In genomic region chr16:56075222-56076111, GRCm38 (mm10) we compare ENCODE assay signal across 8 mouse cellular contexts. TPM values are rescaled to one million over a fixed set of nuclear protein-coding genes. Genes with fewer than 3 reads are reported as not detected.
DNase-seq lines count a peak whose midpoint lies in the region; ATAC-seq lines count a peak whose summit lies in the region.

No protein-coding gene starts in this region.

- H3K4me1 ChIP-seq in heart, embryonic 14.5 days (ENCODE audit: control insufficient read depth in 2 of 2, insufficient read depth in 2 of 2, low read length in 2 of 2) = peaks cover 2 to 9% of the 10 kb centered on the region in 2 experiments; a peak in 3 of 4 replicates
- peaks cover 28% of the 10 kb centered on the region for H3K4me1 ChIP-seq in liver, embryonic 11.5 days (replicated peaks; ENCODE audit: control insufficient read depth, insufficient read depth, low read length)

- peak overlapping the region; percentile 85 to 87 for H3K27ac ChIP-seq in heart, embryonic 14.5 days (replicated peaks in 1 of 2; ENCODE audit: control insufficient read depth in 1 of 2, insufficient read depth in 1 of 2, low read depth in 2 of 2, low read length in 2 of 2)
- peak overlapping the region; percentile 83 for H3K27ac ChIP-seq in liver, embryonic 11.5 days (ENCODE audit: low read depth, low read length)

- DNase-seq in CD8-positive naive resting alpha-beta T cell, adult 2 months (ENCODE audit: low read depth in 2 of 2, low spot score in 2 of 2) = peak; percentile 72 to 78
- DNase-seq in c-Kit-negative CD71-positive TER-119-positive erythroid progenitor cells, embryonic 14.5 days (ENCODE audit: low read depth, low spot score) = peak; percentile 77
- peak; percentile 59 for DNase-seq in fibroblast of lung, adult 2 months (ENCODE audit: low read depth)
- peak; percentile 92 for DNase-seq in kidney, postnatal 10 days
- peak; percentile 90 for DNase-seq in liver, embryonic 11.5 days (ENCODE audit: low spot score)
- peak; percentile 93 for DNase-seq in naive thymus-derived CD4-positive, alpha-beta T cell, adult 2 months (ENCODE audit: low read depth)
- DNase-seq in splenic B cell, adult 2 months (ENCODE audit: low read depth, low spot score) = peak; percentile 90

- H3K9ac ChIP-seq in heart, embryonic 14.5 days (ENCODE audit: low read length) = peak overlapping the region; percentile 83
- H3K9ac ChIP-seq in liver, embryonic 11.5 days (ENCODE audit: low read depth, low read length) = peak overlapping the region; percentile 91

- peak overlapping the region; percentile 65 to 82 for H3K4me3 ChIP-seq in heart, embryonic 14.5 days (ENCODE audit: control insufficient read depth in 1 of 2, insufficient read depth in 1 of 2, low read depth in 1 of 2, low read length in 2 of 2)
- H3K4me3 ChIP-seq in liver, embryonic 11.5 days (ENCODE audit: low read depth, low read length) = peak overlapping the region; percentile 76

- 1% methylated on average over 52 of the region's 66 CpGs for WGBS in heart, embryonic 14.5 days
- WGBS in liver, embryonic 11.5 days = under 1% methylated on average over 55 of the region's 66 CpGs

- H3K27me3 ChIP-seq in heart, embryonic 14.5 days (ENCODE audit: control insufficient read depth, insufficient read depth, low read length) = no peaks in the 10 kb centered on the region
- H3K27me3 ChIP-seq in liver, embryonic 11.5 days (replicated peaks; ENCODE audit: control insufficient read depth, insufficient read depth, low read length) = no peaks in the 10 kb centered on the region
- H3K27me3 ChIP-seq in splenic B cell, adult 2 months (ENCODE audit: control insufficient read depth, insufficient read depth, low read length, poor library complexity, severe bottlenecking) = no peaks in the 10 kb centered on the region

- H3K4me2 ChIP-seq in heart, embryonic 14.5 days (ENCODE audit: low read length) = peak overlapping the region; percentile 75
- H3K4me2 ChIP-seq in liver, embryonic 11.5 days = peak overlapping the region; percentile 77

- ATAC-seq in heart, embryonic 14.5 days (ENCODE audit: insufficient number of reproducible peaks, insufficient read depth, low FRiP score, low read depth) = peak; percentile 85
- ATAC-seq in liver, embryonic 11.5 days (replicated peaks; ENCODE audit: low FRiP score) = peak; percentile 59

- no peaks in the 10 kb centered on the region for H3K9me3 ChIP-seq in heart, embryonic 14.5 days (ENCODE audit: control insufficient read depth, low read length)
- no peaks in the 10 kb centered on the region for H3K9me3 ChIP-seq in liver, embryonic 11.5 days (ENCODE audit: control insufficient read depth, low read length)

- no peaks in the 10 kb centered on the region for H3K36me3 ChIP-seq in heart, embryonic 14.5 days (ENCODE audit: control insufficient read depth, insufficient read depth, low read length)
- H3K36me3 ChIP-seq in liver, embryonic 11.5 days (ENCODE audit: control insufficient read depth, insufficient read depth, low read length) = no peaks in the 10 kb centered on the region
- H3K36me3 ChIP-seq in splenic B cell, adult 2 months (ENCODE audit: control insufficient read depth, insufficient read depth, low read length, poor library complexity, severe bottlenecking) = 0 out of 2 replicates have a peak, but pooled peaks cover 1% of the 10 kb centered on the region

RNA-seq across cellular contexts. Expression of gene Senp7, which starts 27.3 kb away (rescaled TPM):
- 22.2 and 23.8 TPM in 2 replicates for polyA plus RNA-seq in heart, embryonic 14.5 days (2014; fragmentation: Nextera tagmentation; extraction: Ambion mirVana)
- polyA plus RNA-seq in liver, embryonic 11.5 days (2014; fragmentation: Nextera tagmentation; extraction: Ambion mirVana) = 24.1 and 29.2 TPM in 2 replicates

RNA-seq across cellular contexts. Expression of gene Trmt10c, which starts 37.8 kb away (rescaled TPM):
- 19.7 and 21.1 TPM in 2 replicates for polyA plus RNA-seq in heart, embryonic 14.5 days (2014; fragmentation: Nextera tagmentation; extraction: Ambion mirVana)
- polyA plus RNA-seq in liver, embryonic 11.5 days (2014; fragmentation: Nextera tagmentation; extraction: Ambion mirVana) = 38.5 and 41.8 TPM in 2 replicates

RNA-seq across cellular contexts. Expression of gene Pcnp, which starts 45.9 kb away (rescaled TPM):
- 149 and 151 TPM in 2 replicates for polyA plus RNA-seq in heart, embryonic 14.5 days (2014; fragmentation: Nextera tagmentation; extraction: Ambion mirVana)
- polyA plus RNA-seq in liver, embryonic 11.5 days (2014; fragmentation: Nextera tagmentation; extraction: Ambion mirVana) = 195 and 210 TPM in 2 replicates

Comparison
In these comparisons a context has a peak if more than half of its experiments do, and no peak if none do; other contexts are left out.
1. Peak in every context shown above with its lines: DNase-seq, ATAC-seq, H3K4me3 ChIP-seq and H3K27ac ChIP-seq.